Comparison of ENCODE assay signal across 13 mouse cellular contexts in the genomic region with DNA sequence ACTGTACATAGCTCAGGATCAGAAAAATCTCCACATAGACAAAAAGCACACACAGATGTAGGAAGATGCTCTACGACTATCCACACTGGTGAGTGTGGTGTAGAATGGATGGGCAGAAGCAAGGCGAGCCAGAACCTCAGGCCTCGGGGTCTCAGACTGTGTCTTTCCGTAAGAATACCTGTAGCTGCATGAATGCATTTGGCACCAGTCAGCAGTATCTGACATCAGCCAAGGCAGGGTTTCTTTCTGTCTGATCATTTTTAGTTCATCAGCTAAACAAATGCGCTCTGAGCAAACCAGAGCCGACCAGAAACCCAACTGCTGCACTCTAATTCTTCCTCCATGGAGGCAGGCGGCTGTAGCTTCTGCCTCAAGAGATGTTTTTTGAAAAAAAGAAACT. TPM values are rescaled to one million over a fixed set of nuclear protein-coding genes. Genes with fewer than 3 reads are reported as not detected.
DNase-seq lines count a peak whose midpoint lies in the region; ATAC-seq and TF ChIP-seq lines count a peak whose summit lies in the region.
"Had no signal": no experiment of that assay in that cellular context is flagged by ENCODE, and none has a peak within 500 bp of the region (broad histone marks: within the 10 kb centered on the region; RNA-seq: fewer than 3 reads in every experiment).

No protein-coding gene starts in this region.

- 85% methylated on average over 7 of the region's 7 CpGs for WGBS in heart, embryonic 16.5 days
- WGBS in embryonic facial prominence, embryonic 13.5 days = 60% methylated on average over 7 of the region's 7 CpGs
- 79% methylated on average over 7 of the region's 7 CpGs for WGBS in hindbrain, embryonic 13.5 days
- 31% methylated on average over 7 of the region's 7 CpGs for WGBS in midbrain, embryonic 12.5 days

- no peak overlapping the region for H3K9ac ChIP-seq in heart, embryonic 16.5 days (ENCODE audit: low read length)
- H3K9ac ChIP-seq in embryonic facial prominence, embryonic 13.5 days = no peak overlapping the region
- peak overlapping the region; percentile 39; the same call in 1 of the 2 replicates for H3K9ac ChIP-seq in hindbrain, embryonic 13.5 days
- H3K9ac ChIP-seq in midbrain, embryonic 12.5 days (replicated peaks) = no peak overlapping the region
- H3K9ac ChIP-seq: neural tube, embryonic 12.5 days had no signal

- H3K36me3 ChIP-seq in heart, embryonic 16.5 days (ENCODE audit: control insufficient read depth, insufficient read depth) = peaks cover 49% of the 10 kb centered on the region
- H3K36me3 ChIP-seq in embryonic facial prominence, embryonic 13.5 days = peaks cover 66% of the 10 kb centered on the region
- peaks cover 54% of the 10 kb centered on the region for H3K36me3 ChIP-seq in hindbrain, embryonic 13.5 days
- peaks cover 51% of the 10 kb centered on the region for H3K36me3 ChIP-seq in midbrain, embryonic 12.5 days

- TF ChIP-seq CTCF in layer of hippocampus, adult 2 months (conservative IDR thresholded peaks at IDR 0.05) = no peak

- H3K27me3 ChIP-seq in heart, embryonic 16.5 days (ENCODE audit: control insufficient read depth, insufficient read depth, low read length) = no peaks in the 10 kb centered on the region
- H3K27me3 ChIP-seq in embryonic facial prominence, embryonic 13.5 days = no peaks in the 10 kb centered on the region
- H3K27me3 ChIP-seq in hindbrain, embryonic 13.5 days = no peaks in the 10 kb centered on the region
- H3K27me3 ChIP-seq in midbrain, embryonic 12.5 days = no peaks in the 10 kb centered on the region
- H3K27me3 ChIP-seq: CH12.LX; neural tube, embryonic 12.5 days had no signal

- ATAC-seq in heart, embryonic 16.5 days (replicated peaks; ENCODE audit: extremely low read depth, insufficient read depth, low FRiP score) = no peak
- ATAC-seq in embryonic facial prominence, embryonic 13.5 days (ENCODE audit: insufficient number of reproducible peaks, insufficient read depth, low FRiP score, low TSS enrichment, low read depth) = no peak
- peak; percentile 49 for ATAC-seq in hindbrain, embryonic 13.5 days (ENCODE audit: low FRiP score)
- peak; percentile 51 for ATAC-seq in midbrain, embryonic 12.5 days (ENCODE audit: low FRiP score, low read depth)

- H3K4me2 ChIP-seq in heart, embryonic 16.5 days (ENCODE audit: low read depth, low read length) = peak overlapping the region; percentile 51; the same call in 1 of the 2 replicates
- H3K4me2 ChIP-seq in embryonic facial prominence, embryonic 13.5 days = peak overlapping the region; percentile 39; the same call in 1 of the 2 replicates
- peak overlapping the region; percentile 52 for H3K4me2 ChIP-seq in hindbrain, embryonic 13.5 days
- peak overlapping the region; percentile 54 for H3K4me2 ChIP-seq in midbrain, embryonic 12.5 days (replicated peaks)

- no peak for DNase-seq in heart, postnatal 4 days
- no peak for DNase-seq in layer of hippocampus, adult 2 months (ENCODE audit: low spot score in 2 of 2)
- DNase-seq in lung, postnatal 10 days = no peak
- no peak for DNase-seq in spleen, postnatal 36 days (ENCODE audit: low spot score in 2 of 2)
- DNase-seq: gastrocnemius, postnatal 10 days; thymus, postnatal 14 days had no signal

- H3K9me3 ChIP-seq in heart, embryonic 16.5 days (replicated peaks; ENCODE audit: control insufficient read depth, low read length) = no peaks in the 10 kb centered on the region
- no peaks in the 10 kb centered on the region for H3K9me3 ChIP-seq in embryonic facial prominence, embryonic 13.5 days
- no peaks in the 10 kb centered on the region for H3K9me3 ChIP-seq in hindbrain, embryonic 13.5 days
- H3K9me3 ChIP-seq in midbrain, embryonic 12.5 days = no peaks in the 10 kb centered on the region
- H3K9me3 ChIP-seq: neural tube, embryonic 12.5 days had no signal

- H3K4me1 ChIP-seq in heart, embryonic 16.5 days (ENCODE audit: control insufficient read depth, insufficient read depth, low read length) = peaks cover 6% of the 10 kb centered on the region
- H3K4me1 ChIP-seq in embryonic facial prominence, embryonic 13.5 days = peaks cover 7% of the 10 kb centered on the region; the same call in 1 of the 2 replicates
- peaks cover 19% of the 10 kb centered on the region for H3K4me1 ChIP-seq in hindbrain, embryonic 13.5 days (replicated peaks)
- peaks cover 19% of the 10 kb centered on the region for H3K4me1 ChIP-seq in midbrain, embryonic 12.5 days

- no peak overlapping the region for H3K4me3 ChIP-seq in heart, embryonic 16.5 days (ENCODE audit: low read length)
- no peak overlapping the region for H3K4me3 ChIP-seq in embryonic facial prominence, embryonic 13.5 days
- 0 out of 2 replicates have a peak overlapping the region, but pooled peaks have one; percentile 27 for H3K4me3 ChIP-seq in hindbrain, embryonic 13.5 days
- peak overlapping the region; percentile 29; the same call in 1 of the 2 replicates for H3K4me3 ChIP-seq in midbrain, embryonic 12.5 days
- H3K4me3 ChIP-seq in layer of hippocampus, adult 2 months = no peak overlapping the region
- H3K4me3 ChIP-seq: neural tube, embryonic 12.5 days had no signal

- H3K27ac ChIP-seq in heart, embryonic 16.5 days (ENCODE audit: low read length) = no peak overlapping the region
- H3K27ac ChIP-seq in embryonic facial prominence, embryonic 13.5 days = no peak overlapping the region; the same call in 1 of the 2 replicates
- peak overlapping the region; percentile 82 for H3K27ac ChIP-seq in hindbrain, embryonic 13.5 days
- H3K27ac ChIP-seq in midbrain, embryonic 12.5 days (replicated peaks) = peak overlapping the region; percentile 70
- H3K27ac ChIP-seq in layer of hippocampus, adult 2 months = no peak overlapping the region
- H3K27ac ChIP-seq: kidney, postnatal 0 days; neural tube, embryonic 12.5 days had no signal

RNA-seq across cellular contexts. Expression of gene Tbk1, which starts 18.1 kb away (rescaled TPM):
- 22.8 and 27.9 TPM in 2 replicates for polyA plus RNA-seq in heart, embryonic 16.5 days (2015; fragmentation: Nextera tagmentation; extraction: Ambion mirVana)
- 10 to 100 TPM; 18.7 to 26.8 TPM for total RNA-seq in heart, postnatal 4 days (2021)
- polyA plus RNA-seq in embryonic facial prominence, embryonic 13.5 days (2015; fragmentation: Nextera tagmentation; extraction: Ambion mirVana) = 32.3 and 35.9 TPM in 2 replicates
- 34.3 and 34.6 TPM in 2 replicates for polyA plus RNA-seq in hindbrain, embryonic 13.5 days (2015; fragmentation: Nextera tagmentation; extraction: Ambion mirVana)
- polyA plus RNA-seq in midbrain, embryonic 12.5 days (2016; fragmentation: Nextera tagmentation; extraction: Ambion mirVana) = 37.4 and 38.6 TPM in 2 replicates
- 10 to 100 TPM; 49.3 to 55.6 TPM for total RNA-seq in layer of hippocampus, adult 2 months (2021)

RNA-seq across cellular contexts. Expression of gene Xpot, which starts 57.6 kb away (rescaled TPM):
- polyA plus RNA-seq in heart, embryonic 16.5 days (2015; fragmentation: Nextera tagmentation; extraction: Ambion mirVana) = 28.3 and 31.5 TPM in 2 replicates
- 10 to 100 TPM; 32.3 to 38.0 TPM for total RNA-seq in heart, postnatal 4 days (2021)
- 48.1 and 61.6 TPM in 2 replicates for polyA plus RNA-seq in embryonic facial prominence, embryonic 13.5 days (2015; fragmentation: Nextera tagmentation; extraction: Ambion mirVana)
- 26.7 and 29.5 TPM in 2 replicates for polyA plus RNA-seq in hindbrain, embryonic 13.5 days (2015; fragmentation: Nextera tagmentation; extraction: Ambion mirVana)
- polyA plus RNA-seq in midbrain, embryonic 12.5 days (2016; fragmentation: Nextera tagmentation; extraction: Ambion mirVana) = 48.6 and 52.3 TPM in 2 replicates
- 10 to 100 TPM; 70.0 to 71.6 TPM for total RNA-seq in layer of hippocampus, adult 2 months (2021)

Comparison
In these comparisons a context has a peak if more than half of its experiments do, and no peak if none do; other contexts are left out.
1. ATAC-seq: peak in hindbrain, embryonic 13.5 days (single experiment) and midbrain, embryonic 12.5 days (single experiment); none in heart, embryonic 16.5 days (single experiment) and embryonic facial prominence, embryonic 13.5 days (single experiment).
2. H3K27ac ChIP-seq: peak in hindbrain, embryonic 13.5 days (single experiment) and midbrain, embryonic 12.5 days (single experiment); none in heart, embryonic 16.5 days (single experiment), embryonic facial prominence, embryonic 13.5 days (single experiment) and layer of hippocampus, adult 2 months (single experiment).
3. H3K4me3 ChIP-seq: peak in hindbrain, embryonic 13.5 days (single experiment) and midbrain, embryonic 12.5 days (single experiment); none in heart, embryonic 16.5 days (single experiment), embryonic facial prominence, embryonic 13.5 days (single experiment) and layer of hippocampus, adult 2 months (single experiment).
4. Peak in every context shown above with its lines, with median percentiles within 50 percentile points of each other: H3K4me2 ChIP-seq.